Mouse (Mus musculus): ENCODE data around the gene Cd79b. TPM values are rescaled to one million over a fixed set of nuclear protein-coding genes. Genes with fewer than 3 reads are reported as not detected.

The Cd79b gene
- total and polyA plus RNA-seq, 3 experiments: 527 to 741 (median 689) TPM

- no peak for DNase-seq (ENCODE audit: extremely low read depth)
- dilution Hi-C loops (cut with MboI; ENCODE audit: extremely low pct_ligation_motif_present, extremely low pct_unique_long_range_greater_than_20kb, low sequenced_read_pairs) (no loop called here), in situ Hi-C loops (cut with MboI; ENCODE audit: low pct_ligation_motif_present, low pct_unique_long_range_greater_than_20kb, low sequenced_read_pairs) (no loop called here)
- H3K27ac ChIP-seq (ENCODE audit: insufficient read depth, low read depth): no peak overlapping the region
- H3K4me1 ChIP-seq (ENCODE audit: control insufficient read depth in 1 of 2, insufficient read depth in 2 of 2): peaks cover 0 to 14% of the 10 kb centered on the region in 2 experiments; a peak in 2 of 4 replicates
- H3K27me3 ChIP-seq (replicated peaks): no peaks in the 10 kb centered on the region
- no peaks in the 10 kb centered on the region for H3K79me2 ChIP-seq (replicated peaks; ENCODE audit: control insufficient read depth, extremely low read depth, insufficient read depth, poor library complexity, severe bottlenecking)
- H3K9me3 ChIP-seq (replicated peaks; ENCODE audit: low read length): peaks cover 9% of the 10 kb centered on the region
- H3K4me2 ChIP-seq (ENCODE audit: insufficient read depth, low read depth, poor library complexity, severe bottlenecking): no peak overlapping the region
- no peaks in the 10 kb centered on the region for H3K36me3 ChIP-seq (replicated peaks in 1 of 2; ENCODE audit: control insufficient read depth in 1 of 2, insufficient read depth in 1 of 2, low read length in 1 of 2)
- H3K4me3 ChIP-seq (replicated peaks in 1 of 3; ENCODE audit: low read depth in 2 of 3, low read length in 2 of 3, poor library complexity in 1 of 3): no peak overlapping the region
- no peak overlapping the region for H3K9ac ChIP-seq (ENCODE audit: insufficient read depth, low read depth)
- no peak for TF ChIP-seq ETS1 (conservative IDR thresholded peaks at IDR 0.05; ENCODE audit: low read depth, low read length)
- TF ChIP-seq ZKSCAN1 (IDR thresholded peaks at IDR 0.05; ENCODE audit: borderline replicate concordance, low read depth, low read length): no peak
- no peak for TF ChIP-seq CTCF (conservative IDR thresholded peaks at IDR 0.05 in 1 of 2, IDR thresholded peaks at IDR 0.05 in 1 of 2; ENCODE audit: low read depth in 2 of 2, low read length in 2 of 2)
- no peak for TF ChIP-seq NELFE (IDR thresholded peaks at IDR 0.05; ENCODE audit: low read depth, low read length)
- no peak for TF ChIP-seq POLR2A (IDR thresholded peaks at IDR 0.05; ENCODE audit: low read depth, low read length)
- TF ChIP-seq USF1 (IDR thresholded peaks at IDR 0.05; ENCODE audit: low read depth, low read length): no peak
- TF ChIP-seq SMC3 (IDR thresholded peaks at IDR 0.05; ENCODE audit: low read depth, low read length): no peak
- no peak for TF ChIP-seq JUN (IDR thresholded peaks at IDR 0.05; ENCODE audit: insufficient read depth, low read depth, low read length)
- TF ChIP-seq MXI1 (IDR thresholded peaks at IDR 0.05; ENCODE audit: low read depth, low read length): no peak
- TF ChIP-seq PAX5 (IDR thresholded peaks at IDR 0.05; ENCODE audit: low read length): no peak
- TF ChIP-seq BHLHE40 (IDR thresholded peaks at IDR 0.05; ENCODE audit: low read depth, low read length): no peak
- TF ChIP-seq JUND (conservative IDR thresholded peaks at IDR 0.05; ENCODE audit: low read depth, low read length): no peak
- no peak for TF ChIP-seq ZNF384 (IDR thresholded peaks at IDR 0.05; ENCODE audit: low read depth, low read length)
- no peak for TF ChIP-seq E2F4 (IDR thresholded peaks at IDR 0.05; ENCODE audit: insufficient replicate concordance, low read depth, low read length)
- TF ChIP-seq UBTF (IDR thresholded peaks at IDR 0.05; ENCODE audit: low read depth, low read length): no peak
- TF ChIP-seq HCFC1 (IDR thresholded peaks at IDR 0.05; ENCODE audit: low read depth, low read length): no peak
These were observed 24.2 kb downstream of the Cd79b start for GRCm38 (mm10) chr11:106290376-106290775.

- H3K79me2 ChIP-seq (replicated peaks; ENCODE audit: control insufficient read depth, extremely low read depth, insufficient read depth, poor library complexity, severe bottlenecking): no peaks in the 10 kb centered on the region
- dilution Hi-C loops (cut with MboI; ENCODE audit: extremely low pct_ligation_motif_present, extremely low pct_unique_long_range_greater_than_20kb, low sequenced_read_pairs): no loop called here
- H3K27ac ChIP-seq (ENCODE audit: insufficient read depth, low read depth): no peak overlapping the region
- H3K4me3 ChIP-seq (replicated peaks in 1 of 3; ENCODE audit: low read depth in 2 of 3, low read length in 2 of 3, poor library complexity in 1 of 3): no peak overlapping the region
- H3K9me3 ChIP-seq (replicated peaks; ENCODE audit: low read length): peaks cover 9% of the 10 kb centered on the region
- H3K36me3 ChIP-seq (replicated peaks in 1 of 2; ENCODE audit: control insufficient read depth in 1 of 2, insufficient read depth in 1 of 2, low read length in 1 of 2): no peaks in the 10 kb centered on the region
- no peaks in the 10 kb centered on the region for H3K27me3 ChIP-seq (replicated peaks)
- H3K4me1 ChIP-seq (ENCODE audit: control insufficient read depth in 1 of 2, insufficient read depth in 2 of 2): peaks cover 0 to 14% of the 10 kb centered on the region in 2 experiments; a peak in 2 of 4 replicates
- in situ Hi-C loops (cut with MboI; ENCODE audit: low pct_ligation_motif_present, low pct_unique_long_range_greater_than_20kb, low sequenced_read_pairs): loop anchor here (5.0 kb wide), 1 partner anchor 38 kb away; no protein-coding TSS in a partner anchor
- no peak for DNase-seq (ENCODE audit: extremely low read depth)
- H3K9ac ChIP-seq (ENCODE audit: insufficient read depth, low read depth): no peak overlapping the region
- no peak for TF ChIP-seq TCF12 (IDR thresholded peaks at IDR 0.05; ENCODE audit: low read depth, low read length)
- peak; percentile 46 for TF ChIP-seq RAD21 (IDR thresholded peaks at IDR 0.05; ENCODE audit: low read depth, low read length)
- peak; percentile 70 for TF ChIP-seq SMC3 (IDR thresholded peaks at IDR 0.05; ENCODE audit: low read depth, low read length)
- TF ChIP-seq ZKSCAN1 (IDR thresholded peaks at IDR 0.05; ENCODE audit: borderline replicate concordance, low read depth, low read length): no peak
- TF ChIP-seq CTCF (conservative IDR thresholded peaks at IDR 0.05 in 1 of 2, IDR thresholded peaks at IDR 0.05 in 1 of 2; ENCODE audit: low read depth in 2 of 2, low read length in 2 of 2): peak in 1 of 2 experiments; percentile 81; a peak in 2 of 4 replicates
- H3K4me2 ChIP-seq (ENCODE audit: insufficient read depth, low read depth, poor library complexity, severe bottlenecking): no peak overlapping the region
These were observed 25.2 kb downstream of the Cd79b start for GRCm38 (mm10) chr11:106289369-106289768.
